Mouse (Mus musculus): Measurements from ENCODE around the gene Cuedc1.

DNA sequence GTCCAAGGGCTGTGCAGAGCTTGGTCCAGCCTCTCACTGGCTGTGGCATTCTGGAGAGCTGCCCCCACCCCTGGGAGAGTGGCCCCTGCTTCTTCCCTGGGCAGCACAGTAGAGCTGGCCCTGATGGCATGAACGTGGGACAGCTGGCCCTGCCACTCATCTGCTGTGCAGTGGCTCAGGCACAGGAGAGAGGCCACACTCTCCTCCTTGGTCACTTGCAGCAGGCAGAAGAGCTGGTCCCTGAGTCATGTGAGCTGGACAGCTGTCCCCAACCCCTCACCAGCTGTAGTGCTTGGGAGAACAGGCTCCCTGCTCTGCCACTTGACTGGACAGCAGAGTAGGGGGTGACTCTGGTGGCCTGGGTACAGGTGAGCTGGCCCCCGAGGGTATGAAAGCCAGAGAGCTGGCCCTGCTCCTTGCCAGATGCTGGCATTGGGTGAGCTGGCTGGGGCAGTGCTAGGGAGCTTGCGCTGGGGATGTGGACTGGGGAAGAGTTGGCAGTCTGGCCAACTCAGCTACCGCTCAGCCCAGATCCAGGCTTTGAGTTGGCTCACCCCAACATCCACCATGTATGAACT lies 133.4 kb downstream of the Cuedc1 start:
- TF ChIP-seq CTCF (IDR thresholded peaks at IDR 0.05; ENCODE audit: insufficient read depth, low read depth, low read length) = no peak
- no peak for TF ChIP-seq POLR2A (IDR thresholded peaks at IDR 0.05; ENCODE audit: insufficient read depth, low read depth, low read length)
